Mouse (Mus musculus): ENCODE measurements around the gene Gm13889.

Gm13889 gene

GRCm38 (mm10) chr2:93957785-93958175 is 779 bp upstream of the Gm13889 start:
- no peak for DNase-seq (ENCODE audit: low read depth)

- DNase-seq (ENCODE audit: low read depth) = no peak
These were observed 635 bp downstream of the Gm13889 start for GRCm38 (mm10) chr2:93956331-93956801.

- DNase-seq (ENCODE audit: low read depth) = no peak
These were observed 1.1 kb downstream of the Gm13889 start for GRCm38 (mm10) chr2:93955886-93956285.

- no peak for DNase-seq (ENCODE audit: low read depth)
These were observed 2.0 kb downstream of the Gm13889 start for GRCm38 (mm10) chr2:93954781-93955578.

GRCm38 (mm10) chr2:93953726-93954125 is 3.3 kb downstream of the Gm13889 start:
- no peak for DNase-seq (ENCODE audit: low read depth)

GRCm38 (mm10) chr2:93946976-93947375 is 10.0 kb downstream of the Gm13889 start:
- no peak for DNase-seq (ENCODE audit: low read depth)

- DNase-seq (ENCODE audit: low read depth) = no peak
These were observed 12.1 kb downstream of the Gm13889 start for GRCm38 (mm10) chr2:93944855-93945254.

GRCm38 (mm10) chr2:93944099-93944498 is 12.9 kb downstream of the Gm13889 start:
- no peak for DNase-seq (ENCODE audit: low read depth)

- peak; percentile 8 for DNase-seq (ENCODE audit: low read depth)
These were observed 15.3 kb downstream of the Gm13889 start for GRCm38 (mm10) chr2:93941670-93942069.

GRCm38 (mm10) chr2:93938534-93938933 is 18.5 kb downstream of the Gm13889 start:
- no peak for DNase-seq (ENCODE audit: low read depth)

- no peak for DNase-seq (ENCODE audit: low read depth)
These were observed 28.1 kb downstream of the Gm13889 start for GRCm38 (mm10) chr2:93928866-93929265.

GRCm38 (mm10) chr2:93927701-93928437 is 29.1 kb downstream of the Gm13889 start:
- DNase-seq (ENCODE audit: low read depth) = peak; percentile 65

GRCm38 (mm10) chr2:93926141-93926540 is 30.9 kb downstream of the Gm13889 start:
- no peak for DNase-seq (ENCODE audit: low read depth)

GRCm38 (mm10) chr2:93919093-93919492 is 37.9 kb downstream of the Gm13889 start:
- DNase-seq (ENCODE audit: low read depth) = no peak

- DNase-seq (ENCODE audit: low read depth) = no peak
These were observed 43.4 kb downstream of the Gm13889 start for GRCm38 (mm10) chr2:93913552-93913951.

GRCm38 (mm10) chr2:93911942-93912341 is 45.1 kb downstream of the Gm13889 start:
- peak; percentile 76 for DNase-seq (ENCODE audit: low read depth)

GRCm38 (mm10) chr2:93909716-93910115 is 47.3 kb downstream of the Gm13889 start:
- DNase-seq (ENCODE audit: low read depth) = peak; percentile 14

- peak; percentile 61 for DNase-seq (ENCODE audit: low read depth)
These were observed 49.3 kb downstream of the Gm13889 start for GRCm38 (mm10) chr2:93907519-93908294.

GRCm38 (mm10) chr2:93906316-93906715 is 50.7 kb downstream of the Gm13889 start:
- no peak for DNase-seq (ENCODE audit: low read depth)
